Mouse (Mus musculus): Measurements from ENCODE around the gene Trp53.

Gene Trp53

DNA sequence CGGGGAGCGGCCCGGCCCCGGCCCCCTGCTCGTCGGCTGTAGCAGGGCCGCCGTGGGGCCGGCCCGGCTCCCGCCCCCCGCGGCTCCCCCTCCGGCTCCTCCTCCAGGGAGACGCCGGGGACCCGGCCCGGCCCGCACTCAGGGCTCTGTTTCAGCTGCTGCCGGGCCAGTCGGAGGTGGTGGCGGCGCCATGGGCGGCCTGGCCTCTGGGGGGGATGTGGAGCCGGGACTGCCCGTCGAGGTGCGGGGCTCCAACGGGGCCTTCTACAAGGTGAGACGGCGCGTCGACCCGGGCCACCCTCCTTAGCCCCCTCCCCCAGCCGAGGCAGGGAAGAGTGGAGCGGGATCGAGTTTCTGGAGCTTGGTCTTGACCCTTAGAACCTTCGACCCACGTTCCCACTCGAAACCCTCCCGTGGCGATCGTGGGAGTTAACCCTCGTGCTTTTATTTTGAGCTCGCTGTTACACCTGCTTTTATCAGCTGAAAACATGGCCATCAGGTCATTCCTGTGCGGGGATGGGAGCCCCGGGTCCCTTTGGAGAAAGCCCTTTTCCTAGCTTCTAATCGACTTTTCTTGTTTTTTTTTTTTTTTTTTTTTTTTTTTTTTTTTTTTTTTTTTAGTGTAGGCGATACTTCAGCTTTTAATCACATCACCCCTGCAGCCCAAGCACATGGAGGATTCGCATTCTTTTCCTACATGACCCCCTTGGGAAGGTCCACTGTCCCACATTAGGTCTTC is 53.1 kb downstream of the Trp53 start:
- no peak for DNase-seq

DNA sequence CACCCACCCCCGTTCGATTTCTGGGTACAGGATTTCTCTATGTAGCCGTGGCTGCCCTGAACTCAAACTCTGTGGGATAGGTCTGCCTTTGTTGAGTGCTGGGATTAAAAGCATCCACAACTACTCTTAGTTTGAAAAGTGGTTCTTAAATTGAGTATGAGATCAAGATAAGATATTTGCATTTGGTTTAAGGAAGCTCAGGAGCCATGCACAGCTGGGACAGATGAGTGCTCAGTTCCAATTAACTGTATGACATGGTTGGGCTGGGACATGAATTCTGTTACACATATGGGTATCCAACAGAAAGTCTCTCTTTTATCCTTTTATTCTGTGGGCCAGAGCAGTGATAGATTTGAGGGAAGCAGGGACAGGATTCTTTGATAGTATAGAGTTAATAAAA is 55.3 kb downstream of the Trp53 start:
- no peak for DNase-seq
